In genomic region chr13:55319931-55320533, GRCm38 (mm10) we compare ENCODE assay signal across 8 mouse cellular contexts. TPM values are rescaled to one million over a fixed set of nuclear protein-coding genes. Genes with fewer than 3 reads are reported as not detected.
DNase-seq lines count a peak whose midpoint lies in the region; ATAC-seq and TF ChIP-seq lines count a peak whose summit lies in the region.

Prelid1 (plus strand) TSS chr13:55320500.

- peak within 1 kb of the TSS; percentile 99 for H3K9ac ChIP-seq in hindbrain, embryonic 15.5 days
- H3K9ac ChIP-seq in liver, postnatal 0 days (replicated peaks), result peak within 1 kb of the TSS; percentile 90

- WGBS in hindbrain, embryonic 15.5 days, result 92% methylated on average over 4 of the region's 4 CpGs
- 80% methylated on average over 4 of the region's 4 CpGs for WGBS in liver, postnatal 0 days (ENCODE audit: insufficient replicate concordance)

- peak within 1 kb of the TSS; percentile 93 for H3K27ac ChIP-seq in bone marrow macrophage, adult 2 months (ENCODE audit: insufficient read depth, low read depth, low read length)
- H3K27ac ChIP-seq in gastrocnemius, adult 2 months, result peak within 1 kb of the TSS; percentile 88
- peak within 1 kb of the TSS; percentile 82; the same call in 1 of the 2 replicates for H3K27ac ChIP-seq in hindbrain, embryonic 15.5 days (replicated peaks)
- peak within 1 kb of the TSS; percentile 84; the same call in 1 of the 2 replicates for H3K27ac ChIP-seq in liver, postnatal 0 days (ENCODE audit: low read depth)

- peaks cover 52% of the 10 kb centered on the region for H3K4me1 ChIP-seq in bone marrow macrophage, adult 2 months (ENCODE audit: control insufficient read depth, insufficient read depth, low read length)
- peaks cover 30% of the 10 kb centered on the region for H3K4me1 ChIP-seq in hindbrain, embryonic 15.5 days (replicated peaks)
- H3K4me1 ChIP-seq in liver, postnatal 0 days (ENCODE audit: insufficient read depth), result peaks cover 34% of the 10 kb centered on the region

- H3K27me3 ChIP-seq in hindbrain, embryonic 15.5 days, result no peaks in the 10 kb centered on the region
- no peaks in the 10 kb centered on the region for H3K27me3 ChIP-seq in liver, postnatal 0 days (ENCODE audit: insufficient read depth, low read length)

- peak within 1 kb of the TSS; percentile 96 for H3K4me2 ChIP-seq in hindbrain, embryonic 15.5 days
- H3K4me2 ChIP-seq in liver, postnatal 0 days (ENCODE audit: low read depth, low read length), result peak within 1 kb of the TSS; percentile 93

- no peak for ATAC-seq in hindbrain, embryonic 15.5 days (ENCODE audit: low FRiP score, low read depth)
- no peak for ATAC-seq in liver, postnatal 0 days

- no peak for DNase-seq in left cerebral cortex, adult 18-20 months (ENCODE audit: low spot score in 2 of 2)
- DNase-seq in left cerebral cortex, adult 11 months (ENCODE audit: low spot score), result no peak
- DNase-seq in gastrocnemius, adult 2 months, result no peak
- no peak for DNase-seq in liver, postnatal 0 days
- no peak for DNase-seq in embryo, embryonic 10.5 days (ENCODE audit: low spot score)
- DNase-seq in right cerebral cortex, postnatal 25 days, result no peak

- intact Hi-C loops in gastrocnemius, adult 2 months (cut with DNase I), result no loop called here

- no peak for TF ChIP-seq CTCF in bone marrow macrophage, adult 2 months (IDR thresholded peaks at IDR 0.05; ENCODE audit: low read depth, low read length)
- TF ChIP-seq CTCF in gastrocnemius, adult 2 months (IDR thresholded peaks at IDR 0.05), result no peak
- no peak for TF ChIP-seq CTCF in liver, postnatal 0 days (IDR thresholded peaks at IDR 0.05; ENCODE audit: low read depth)

- no peaks in the 10 kb centered on the region for H3K9me3 ChIP-seq in hindbrain, embryonic 15.5 days
- no peaks in the 10 kb centered on the region for H3K9me3 ChIP-seq in liver, postnatal 0 days (ENCODE audit: low read length)

- no peak for TF ChIP-seq EP300 in liver, postnatal 0 days (IDR thresholded peaks at IDR 0.05; ENCODE audit: low read depth)

- H3K4me3 ChIP-seq in bone marrow macrophage, adult 2 months (ENCODE audit: insufficient read depth, low read length), result peak within 1 kb of the TSS; percentile 99
- H3K4me3 ChIP-seq in gastrocnemius, adult 2 months, result peak within 1 kb of the TSS; percentile 81
- peak within 1 kb of the TSS; percentile 99 for H3K4me3 ChIP-seq in hindbrain, embryonic 15.5 days
- peak within 1 kb of the TSS; percentile 86 for H3K4me3 ChIP-seq in liver, postnatal 0 days (ENCODE audit: low read depth, low read length)

- peaks cover 32% of the 10 kb centered on the region for H3K36me3 ChIP-seq in hindbrain, embryonic 15.5 days
- H3K36me3 ChIP-seq in liver, postnatal 0 days (replicated peaks; ENCODE audit: insufficient read depth, low read length), result peaks cover 38% of the 10 kb centered on the region

- no peak for TF ChIP-seq POLR2A in bone marrow macrophage, adult 2 months (IDR thresholded peaks at IDR 0.05; ENCODE audit: borderline replicate concordance, low read depth, low read length)

RNA-seq across cellular contexts. Expression of gene Prelid1, which starts in this region (rescaled TPM):
- 100 to 1,000 TPM; 171 to 182 TPM for total RNA-seq in left cerebral cortex, adult 18-20 months (2021)
- 283 TPM in 2 replicates for polyA plus RNA-seq in bone marrow macrophage, adult 2 months (2012; ENCODE audit: insufficient read depth, insufficient read length, missing spikeins)
- total RNA-seq in gastrocnemius, adult 2 months (2021), result 10 to 100 TPM; 15.6 to 19.6 TPM
- polyA plus RNA-seq in hindbrain, embryonic 15.5 days (2015; fragmentation: Nextera tagmentation; extraction: Ambion mirVana), result 338 and 343 TPM in 2 replicates
- polyA plus RNA-seq in liver, postnatal 0 days (2015; fragmentation: Nextera tagmentation; extraction: Ambion mirVana), result 196 and 213 TPM in 2 replicates

Comparison
In these comparisons a context has a peak if more than half of its experiments do, and no peak if none do; other contexts are left out.
1. RNA of gene Prelid1 (total RNA-seq): 171 to 182 TPM in left cerebral cortex, adult 18-20 months; 15.6 to 19.6 TPM in gastrocnemius, adult 2 months; every median in the first group is over 4 times any median in the second.
2. Peak in every context shown above with its lines, with median percentiles within 50 percentile points of each other: H3K27ac ChIP-seq and H3K4me3 ChIP-seq.